Mouse (Mus musculus): ENCODE measurements at regions not wholly inside any gene's neighbourhood (a gene's known extent, or its start where the extent isn't known, plus 50 kb on each side); places are given as distances from the start of the nearest gene placed in this dataset.

DNA sequence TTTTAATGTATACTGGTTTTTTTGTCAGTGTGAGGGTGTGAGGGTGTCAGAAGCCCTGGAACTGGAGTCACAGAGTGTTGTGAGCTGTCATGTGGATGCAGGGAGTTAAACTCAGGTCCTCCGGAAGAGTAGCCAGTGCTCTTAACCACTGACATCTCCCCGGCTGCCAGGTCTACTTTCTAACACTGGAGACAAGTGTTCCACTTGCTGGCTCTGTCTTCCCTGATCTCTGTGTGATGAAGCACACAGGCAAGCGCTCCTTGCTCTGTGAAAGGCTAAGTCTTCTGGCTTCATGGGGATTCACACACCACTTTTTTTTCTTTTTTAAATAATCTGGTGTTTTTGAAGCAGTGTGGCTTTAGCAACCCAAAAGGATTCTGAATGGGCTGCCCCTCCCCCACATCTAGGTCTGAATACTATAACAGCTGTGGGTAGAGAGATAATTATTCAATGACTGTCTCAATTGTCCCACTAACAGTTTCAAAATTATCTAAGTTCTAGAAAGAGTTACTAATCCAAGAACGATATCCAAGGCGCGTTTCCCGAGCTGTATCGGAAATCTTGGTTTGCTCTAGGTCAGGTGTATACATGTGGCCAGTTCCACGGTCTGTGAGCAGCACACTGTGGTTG lies 208.4 kb upstream of the Smim15 start:
- DNase-seq (ENCODE audit: extremely low spot score, low spot score), result no peak

DNA sequence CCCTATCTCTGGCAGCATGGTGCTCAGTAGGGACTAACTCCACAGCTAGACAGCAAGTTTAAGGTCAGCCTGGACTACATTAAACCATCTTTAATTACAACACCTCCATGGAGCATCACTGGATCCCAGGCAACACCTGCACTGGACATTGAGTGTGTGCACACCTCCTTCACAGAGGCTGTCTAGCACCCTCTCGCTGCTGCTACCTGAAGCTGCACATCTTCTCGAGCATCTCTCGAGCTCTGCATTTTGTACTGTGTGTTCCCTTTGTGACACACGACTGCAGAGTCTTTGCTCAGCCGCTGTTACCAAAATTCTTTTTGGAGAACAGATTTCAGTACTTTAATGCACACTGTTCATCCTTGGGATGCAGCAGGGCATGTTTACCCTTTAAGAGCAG lies 212.2 kb upstream of the Smim15 start:
- no peak for DNase-seq (ENCODE audit: extremely low spot score, low spot score)

GRCm38 (mm10) chr13:107831221-107831681 lies 213.0 kb upstream of the Smim15 start:
- DNase-seq (ENCODE audit: extremely low spot score, low spot score), result peak; percentile 86

DNA sequence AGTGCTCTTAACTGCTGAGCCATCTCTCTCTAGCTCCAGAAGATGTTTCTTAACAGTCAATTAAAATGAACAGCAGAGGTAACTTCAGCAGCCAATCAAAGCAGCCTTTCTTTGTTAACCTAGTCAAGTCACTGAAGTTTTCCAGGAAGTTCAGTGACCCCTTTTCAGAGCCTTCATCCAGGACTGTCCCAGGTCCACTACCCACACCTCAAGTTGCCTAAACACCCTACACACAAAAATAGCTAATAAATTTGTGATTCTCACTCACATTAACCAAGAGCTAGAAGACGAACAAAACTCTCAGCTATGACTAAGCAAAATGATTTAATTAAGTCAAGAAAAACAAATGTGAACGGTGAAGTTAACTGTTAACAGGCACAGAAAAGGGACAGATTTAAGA lies 214.0 kb upstream of the Smim15 start:
- no peak for DNase-seq (ENCODE audit: extremely low spot score, low spot score)

GRCm38 (mm10) chr13:107829861-107830260 lies 214.4 kb upstream of the Smim15 start:
- DNase-seq (ENCODE audit: extremely low spot score, low spot score), result no peak

- DNase-seq (ENCODE audit: extremely low spot score, low spot score), result no peak
Measured at GRCm38 (mm10) chr13:107825636-107826035, 218.6 kb upstream of the Smim15 start.

GRCm38 (mm10) chr13:107823342-107823741 lies 220.9 kb upstream of the Smim15 start:
- DNase-seq (ENCODE audit: extremely low spot score, low spot score), result no peak

GRCm38 (mm10) chr13:107822198-107822597 lies 222.0 kb upstream of the Smim15 start:
- no peak for DNase-seq (ENCODE audit: extremely low spot score, low spot score)

DNA sequence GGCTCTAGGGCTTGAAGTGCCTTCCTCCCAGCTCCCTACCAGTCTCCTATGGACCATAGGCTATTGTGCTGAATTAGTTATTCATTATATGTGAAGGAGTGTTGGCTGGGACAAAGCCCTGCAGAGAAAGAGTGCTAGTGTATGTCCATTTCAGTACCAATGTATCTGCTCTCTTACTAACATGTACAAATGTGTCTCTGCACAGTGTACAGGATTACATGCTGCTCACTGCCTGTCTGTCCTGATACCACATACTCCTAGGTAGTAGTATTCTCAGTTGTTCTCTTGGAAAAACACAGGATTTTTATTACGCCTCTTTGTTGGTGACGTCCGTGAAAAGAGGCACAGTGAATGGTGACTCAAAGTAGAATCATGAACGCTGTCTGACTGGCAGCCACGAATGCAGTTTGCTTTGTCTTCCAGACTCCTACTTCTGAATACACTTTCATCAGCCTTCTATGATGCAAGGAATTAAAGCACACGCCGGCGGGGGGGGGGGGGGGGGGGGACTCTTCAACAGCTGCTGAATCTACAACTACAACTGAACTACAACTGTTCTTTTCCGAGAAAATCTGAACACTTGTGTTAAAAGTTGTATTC lies 230.6 kb upstream of the Smim15 start:
- DNase-seq (ENCODE audit: extremely low spot score, low spot score), result no peak

GRCm38 (mm10) chr13:107812014-107812413 lies 232.2 kb upstream of the Smim15 start:
- DNase-seq (ENCODE audit: extremely low spot score, low spot score), result no peak

GRCm38 (mm10) chr13:107810802-107811192 lies 233.4 kb upstream of the Smim15 start:
- DNase-seq (ENCODE audit: extremely low spot score, low spot score), result no peak

DNA sequence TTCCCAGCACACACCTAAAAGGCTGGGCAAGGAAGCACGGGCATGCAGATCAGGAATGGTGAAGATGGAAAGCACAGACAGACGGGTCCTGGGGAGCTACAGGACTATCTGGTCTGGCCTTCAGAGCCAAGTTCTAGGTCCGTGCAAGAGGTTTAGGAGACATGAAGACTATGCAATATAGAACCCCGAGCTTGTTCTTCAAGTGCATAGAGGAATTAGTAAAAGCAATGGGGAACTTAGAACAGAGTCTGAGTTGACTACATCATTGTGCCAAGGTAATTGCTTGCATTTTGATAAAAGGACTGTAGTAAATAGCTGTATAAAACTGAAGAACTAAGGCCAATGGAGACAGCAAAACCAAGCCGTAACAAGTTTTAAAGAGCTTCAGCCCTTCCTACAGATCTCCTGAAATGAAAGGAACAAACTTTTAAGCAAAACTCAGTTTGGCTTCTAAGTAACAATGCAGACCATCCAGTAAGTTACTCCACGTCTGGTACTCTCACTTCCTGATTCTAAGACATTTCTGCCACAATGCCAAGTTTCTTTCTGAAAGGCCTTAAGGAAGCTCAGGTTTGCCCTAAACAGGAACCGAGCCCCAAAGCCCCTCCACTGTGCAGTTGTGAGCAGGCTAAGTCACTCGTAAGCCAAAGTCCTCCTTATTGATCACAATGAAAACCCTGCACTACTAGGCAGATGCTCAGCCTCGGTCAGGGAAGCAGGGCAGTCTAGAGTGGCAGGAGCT lies 234.0 kb upstream of the Smim15 start:
- no peak for DNase-seq (ENCODE audit: extremely low spot score, low spot score)

- DNase-seq (ENCODE audit: extremely low spot score, low spot score), result no peak
Measured at GRCm38 (mm10) chr13:107808961-107809360, 235.3 kb upstream of the Smim15 start.

DNA sequence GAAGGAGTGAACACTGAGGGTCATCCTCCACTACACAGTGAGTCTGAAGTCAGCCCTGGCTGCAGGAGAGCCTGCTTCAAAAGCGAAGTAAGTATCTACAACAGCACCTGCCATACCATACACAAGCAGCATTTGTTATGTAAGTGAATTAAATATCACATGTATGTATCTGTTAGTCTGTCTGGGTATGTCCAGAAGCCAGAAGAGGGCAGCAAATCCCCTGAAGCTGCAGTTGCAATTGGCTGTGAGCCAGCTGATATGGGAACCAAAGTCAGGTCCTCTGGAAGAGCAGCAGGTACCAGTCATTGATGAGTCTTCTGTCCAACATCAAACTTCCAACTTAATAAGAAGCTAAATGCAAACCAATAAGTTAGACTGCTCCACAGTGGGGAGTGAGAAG lies 239.8 kb upstream of the Smim15 start:
- DNase-seq (ENCODE audit: extremely low spot score, low spot score), result no peak

DNA sequence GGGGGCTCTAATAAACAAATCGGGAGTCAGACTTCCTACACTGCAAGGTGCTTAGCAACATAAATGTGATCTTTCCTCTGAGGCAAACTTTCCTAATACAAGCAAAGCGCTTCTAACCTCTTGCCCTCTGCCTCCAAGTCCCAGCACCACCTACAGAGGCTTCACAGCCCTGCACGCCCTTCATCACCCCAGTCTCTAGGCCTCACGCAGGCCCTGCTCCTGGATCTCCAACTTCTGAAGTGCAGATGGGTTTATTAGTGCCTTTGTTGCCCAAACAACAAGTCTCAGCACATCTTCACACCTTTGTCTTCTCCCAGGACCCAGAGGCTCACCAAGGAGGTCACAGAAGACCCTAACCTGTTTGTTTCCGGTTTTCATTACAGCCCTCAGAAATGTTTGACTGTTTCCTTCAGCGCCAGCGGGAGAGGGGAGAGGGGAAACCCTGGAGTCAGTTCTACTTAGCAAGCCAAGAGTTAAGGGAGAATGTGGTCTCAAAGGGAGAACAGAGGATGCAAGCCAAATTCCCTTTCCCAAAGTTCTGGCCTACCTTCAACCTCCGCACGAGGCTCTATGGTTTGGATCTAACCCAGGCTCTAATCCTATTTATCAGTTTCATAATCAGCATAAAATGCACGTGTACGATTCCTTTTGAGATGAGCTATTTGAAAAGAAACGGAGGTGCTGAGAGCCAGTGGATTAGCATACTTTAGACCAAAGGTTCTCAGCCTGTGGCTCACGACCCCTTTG lies 244.9 kb upstream of the Smim15 start:
- DNase-seq (ENCODE audit: extremely low spot score, low spot score), result no peak

DNA sequence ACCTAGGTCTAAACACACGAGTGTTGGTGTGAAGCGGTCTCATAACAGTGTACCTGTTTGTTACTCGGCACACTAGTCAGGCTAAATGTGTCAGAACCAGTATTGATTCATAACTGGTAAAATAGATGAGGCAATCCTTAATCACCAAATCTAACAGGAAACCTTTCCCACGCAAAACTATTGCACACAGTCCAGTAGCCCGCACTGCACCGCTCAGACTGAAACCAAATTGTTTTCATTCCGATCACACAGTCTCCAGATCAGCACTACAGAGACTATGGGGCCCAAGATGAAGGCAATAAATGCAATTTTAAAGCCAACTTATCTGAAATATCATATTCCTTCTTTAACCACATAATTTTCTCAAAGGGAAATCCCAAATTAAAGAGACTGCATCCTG lies 246.1 kb upstream of the Smim15 start:
- no peak for DNase-seq (ENCODE audit: extremely low spot score, low spot score)

DNA sequence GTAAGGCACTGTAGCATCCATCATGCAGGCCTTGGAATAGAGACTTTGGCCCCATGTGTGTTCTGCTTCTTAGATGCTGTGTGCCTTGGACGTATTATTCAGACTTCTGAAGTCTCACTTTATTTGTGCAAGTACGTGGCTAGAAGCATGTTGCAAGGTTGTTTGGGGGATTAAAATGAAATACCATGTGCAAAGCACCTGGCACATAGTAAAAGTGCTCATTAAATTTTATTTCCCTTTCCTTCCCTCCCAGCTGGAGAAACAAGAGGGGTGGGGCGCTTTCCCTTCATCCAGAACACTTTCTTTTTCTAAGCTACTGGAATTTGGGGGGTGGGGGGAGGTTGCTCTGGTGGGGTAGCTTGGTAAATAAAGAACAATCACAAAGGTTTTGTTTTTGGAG lies 248.7 kb upstream of the Smim15 start:
- DNase-seq (ENCODE audit: extremely low spot score, low spot score), result no peak

- DNase-seq (ENCODE audit: extremely low spot score, low spot score), result no peak
Measured at GRCm38 (mm10) chr13:107791770-107792169, 252.5 kb upstream of the Smim15 start.

- no peak for DNase-seq (ENCODE audit: extremely low spot score, low spot score)
Measured at GRCm38 (mm10) chr13:107784971-107785370, 259.3 kb upstream of the Smim15 start.

- DNase-seq (ENCODE audit: extremely low spot score, low spot score), result no peak
Measured at GRCm38 (mm10) chr13:107781741-107782140, 262.5 kb upstream of the Smim15 start.

GRCm38 (mm10) chr13:107781221-107781620 lies 263.0 kb upstream of the Smim15 start:
- no peak for DNase-seq (ENCODE audit: extremely low spot score, low spot score)

DNA sequence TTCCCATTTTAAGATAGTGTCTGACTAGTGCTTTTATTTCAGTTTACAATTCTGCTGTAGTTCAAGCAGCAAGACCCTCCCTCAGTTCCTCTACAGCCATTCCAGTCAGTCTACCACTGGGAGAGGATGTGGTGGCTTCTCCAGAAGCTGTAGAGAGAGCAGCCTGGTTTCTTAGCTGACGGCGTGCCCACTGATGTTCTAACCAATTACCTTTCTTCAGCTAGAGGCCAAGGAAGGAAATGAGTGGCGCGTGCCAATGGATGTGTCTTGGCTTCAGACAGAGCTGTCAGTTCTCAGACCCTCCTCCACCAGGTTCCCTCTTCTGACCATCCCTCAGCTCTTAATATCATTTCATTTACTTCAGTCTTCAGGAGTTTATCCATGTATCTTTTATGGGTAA lies 264.7 kb upstream of the Smim15 start:
- no peak for DNase-seq (ENCODE audit: extremely low spot score, low spot score)

Data from neural tube, embryonic 10.5 days (tissue).